Mouse (Mus musculus): Measurements from ENCODE around the gene Gorasp1. TPM values are rescaled to one million over a fixed set of nuclear protein-coding genes. Genes with fewer than 3 reads are reported as not detected.

Gene Gorasp1
- polyA plus RNA-seq, 1 experiment from 2014 or later: 20.9 TPM

GRCm38 (mm10) chr9:119932358-119932757 is 5.0 kb downstream of the Gorasp1 start:
- Histone ChIP-seq H3K9ac (replicated peaks; ENCODE audit: low read depth, low read length) (no peak overlapping the region), H3K27me3 (ENCODE audit: control insufficient read depth, insufficient read depth, low read length) (no peaks in the 10 kb centered on the region), H3K4me1 (ENCODE audit: control insufficient read depth, insufficient read depth, low read length) (peaks cover 5% of the 10 kb centered on the region), H3K36me3 (ENCODE audit: control insufficient read depth, insufficient read depth, low read length) (peaks cover 25% of the 10 kb centered on the region), H3K9me3 (ENCODE audit: control insufficient read depth, low read depth, low read length) (no peaks in the 10 kb centered on the region), H3K4me2 (replicated peaks; ENCODE audit: low read depth, low read length) (no peak overlapping the region), H3K4me3 (ENCODE audit: low read depth, low read length) (no peak overlapping the region), H3K27ac (ENCODE audit: low read length) (no peak overlapping the region)
- no peak for ATAC-seq (ENCODE audit: insufficient number of reproducible peaks, insufficient read depth, low FRiP score, low read depth)
- WGBS: 83% methylated on average over 12 of the region's 12 CpGs

- Histone ChIP-seq H3K4me2 (replicated peaks; ENCODE audit: low read depth, low read length) (no peak overlapping the region), H3K4me1 (ENCODE audit: control insufficient read depth, insufficient read depth, low read length) (0 out of 2 replicates have a peak, but pooled peaks cover 9% of the 10 kb centered on the region), H3K9me3 (ENCODE audit: control insufficient read depth, low read depth, low read length) (no peaks in the 10 kb centered on the region), H3K4me3 (ENCODE audit: low read depth, low read length) (no peak overlapping the region), H3K36me3 (ENCODE audit: control insufficient read depth, insufficient read depth, low read length) (peaks cover 69% of the 10 kb centered on the region), H3K9ac (replicated peaks; ENCODE audit: low read depth, low read length) (no peak overlapping the region), H3K27ac (ENCODE audit: low read length) (peak overlapping the region; percentile 71; the same call in 1 of the 2 replicates), H3K27me3 (ENCODE audit: control insufficient read depth, insufficient read depth, low read length) (no peaks in the 10 kb centered on the region)
- no peak for ATAC-seq (ENCODE audit: insufficient number of reproducible peaks, insufficient read depth, low FRiP score, low read depth)
- 61% methylated on average over 5 of the region's 5 CpGs for WGBS
Observed at GRCm38 (mm10) chr9:119926497-119926896, 10.9 kb downstream of the Gorasp1 start.

- Histone ChIP-seq H3K27ac (ENCODE audit: low read length) (peak overlapping the region; percentile 18; the same call in 1 of the 2 replicates), H3K4me3 (ENCODE audit: low read depth, low read length) (no peak overlapping the region), H3K36me3 (ENCODE audit: control insufficient read depth, insufficient read depth, low read length) (peaks cover 75% of the 10 kb centered on the region), H3K9me3 (ENCODE audit: control insufficient read depth, low read depth, low read length) (no peaks in the 10 kb centered on the region), H3K4me1 (ENCODE audit: control insufficient read depth, insufficient read depth, low read length) (0 out of 2 replicates have a peak, but pooled peaks cover 9% of the 10 kb centered on the region), H3K27me3 (ENCODE audit: control insufficient read depth, insufficient read depth, low read length) (no peaks in the 10 kb centered on the region), H3K9ac (replicated peaks; ENCODE audit: low read depth, low read length) (no peak overlapping the region), H3K4me2 (replicated peaks; ENCODE audit: low read depth, low read length) (no peak overlapping the region)
- ATAC-seq (ENCODE audit: insufficient number of reproducible peaks, insufficient read depth, low FRiP score, low read depth): no peak
- WGBS: 55% methylated on average over 8 of the region's 8 CpGs
Observed at GRCm38 (mm10) chr9:119925729-119926128, 11.6 kb downstream of the Gorasp1 start.

- no peak overlapping the region for H3K4me2 ChIP-seq (replicated peaks; ENCODE audit: low read depth, low read length)
- no peak overlapping the region for H3K4me3 ChIP-seq (ENCODE audit: low read depth, low read length)
- no peak for ATAC-seq (ENCODE audit: insufficient number of reproducible peaks, insufficient read depth, low FRiP score, low read depth)
- 84% methylated on average over 16 of the region's 16 CpGs for WGBS
- H3K9ac ChIP-seq (replicated peaks; ENCODE audit: low read depth, low read length): no peak overlapping the region
- no peaks in the 10 kb centered on the region for H3K27me3 ChIP-seq (ENCODE audit: control insufficient read depth, insufficient read depth, low read length)
- H3K27ac ChIP-seq (ENCODE audit: low read length): peak overlapping the region; percentile 18; the same call in 1 of the 2 replicates
- no peaks in the 10 kb centered on the region for H3K9me3 ChIP-seq (ENCODE audit: control insufficient read depth, low read depth, low read length)
- 0 out of 2 replicates have a peak, but pooled peaks cover 9% of the 10 kb centered on the region for H3K4me1 ChIP-seq (ENCODE audit: control insufficient read depth, insufficient read depth, low read length)
- peaks cover 78% of the 10 kb centered on the region for H3K36me3 ChIP-seq (ENCODE audit: control insufficient read depth, insufficient read depth, low read length)
Observed at GRCm38 (mm10) chr9:119925120-119925657, 12.2 kb downstream of the Gorasp1 start.

- 0 out of 2 replicates have a peak, but pooled peaks cover 9% of the 10 kb centered on the region for H3K4me1 ChIP-seq (ENCODE audit: control insufficient read depth, insufficient read depth, low read length)
- no peaks in the 10 kb centered on the region for H3K9me3 ChIP-seq (ENCODE audit: control insufficient read depth, low read depth, low read length)
- H3K36me3 ChIP-seq (ENCODE audit: control insufficient read depth, insufficient read depth, low read length): peaks cover 82% of the 10 kb centered on the region
- WGBS: 77% methylated on average over 4 of the region's 4 CpGs
- no peak overlapping the region for H3K4me2 ChIP-seq (replicated peaks; ENCODE audit: low read depth, low read length)
- H3K4me3 ChIP-seq (ENCODE audit: low read depth, low read length): no peak overlapping the region
- no peak for ATAC-seq (ENCODE audit: insufficient number of reproducible peaks, insufficient read depth, low FRiP score, low read depth)
- no peak overlapping the region for H3K27ac ChIP-seq (ENCODE audit: low read length)
- no peak overlapping the region for H3K9ac ChIP-seq (replicated peaks; ENCODE audit: low read depth, low read length)
- no peaks in the 10 kb centered on the region for H3K27me3 ChIP-seq (ENCODE audit: control insufficient read depth, insufficient read depth, low read length)
Observed at GRCm38 (mm10) chr9:119923462-119923861, 13.9 kb downstream of the Gorasp1 start.

GRCm38 (mm10) chr9:119919858-119920257 is 17.5 kb downstream of the Gorasp1 start:
- Histone ChIP-seq H3K27ac (ENCODE audit: low read length) (no peak overlapping the region), H3K36me3 (ENCODE audit: control insufficient read depth, insufficient read depth, low read length) (peaks cover 75% of the 10 kb centered on the region), H3K4me3 (ENCODE audit: low read depth, low read length) (no peak overlapping the region), H3K4me2 (replicated peaks; ENCODE audit: low read depth, low read length) (no peak overlapping the region), H3K4me1 (ENCODE audit: control insufficient read depth, insufficient read depth, low read length) (no peaks in the 10 kb centered on the region), H3K27me3 (ENCODE audit: control insufficient read depth, insufficient read depth, low read length) (no peaks in the 10 kb centered on the region), H3K9ac (replicated peaks; ENCODE audit: low read depth, low read length) (no peak overlapping the region), H3K9me3 (ENCODE audit: control insufficient read depth, low read depth, low read length) (no peaks in the 10 kb centered on the region)
- ATAC-seq (ENCODE audit: insufficient number of reproducible peaks, insufficient read depth, low FRiP score, low read depth): no peak
- WGBS: 71% methylated on average over 1 of the region's 1 CpGs

- peaks cover 76% of the 10 kb centered on the region for H3K36me3 ChIP-seq (ENCODE audit: control insufficient read depth, insufficient read depth, low read length)
Observed at GRCm38 (mm10) chr9:119913087-119913838, 24.1 kb downstream of the Gorasp1 start.

GRCm38 (mm10) chr9:119909931-119910330 is 27.4 kb downstream of the Gorasp1 start:
- no peaks in the 10 kb centered on the region for H3K9me3 ChIP-seq (ENCODE audit: control insufficient read depth, low read depth, low read length)
- no peak for ATAC-seq (ENCODE audit: insufficient number of reproducible peaks, insufficient read depth, low FRiP score, low read depth)
- H3K4me2 ChIP-seq (replicated peaks; ENCODE audit: low read depth, low read length): no peak overlapping the region

More at GRCm38 (mm10) chr9:119913087-119913838, 24.1 kb downstream of the Gorasp1 start:
- no peak overlapping the region for H3K27ac ChIP-seq (ENCODE audit: low read length)
- H3K9me3 ChIP-seq (ENCODE audit: control insufficient read depth, low read depth, low read length): no peaks in the 10 kb centered on the region
- H3K4me1 ChIP-seq (ENCODE audit: control insufficient read depth, insufficient read depth, low read length): no peaks in the 10 kb centered on the region
- H3K27me3 ChIP-seq (ENCODE audit: control insufficient read depth, insufficient read depth, low read length): no peaks in the 10 kb centered on the region
- no peak for ATAC-seq (ENCODE audit: insufficient number of reproducible peaks, insufficient read depth, low FRiP score, low read depth)
- WGBS: 75% methylated on average over 13 of the region's 13 CpGs
- no peak overlapping the region for H3K4me3 ChIP-seq (ENCODE audit: low read depth, low read length)
- no peak overlapping the region for H3K4me2 ChIP-seq (replicated peaks; ENCODE audit: low read depth, low read length)
- H3K9ac ChIP-seq (replicated peaks; ENCODE audit: low read depth, low read length): no peak overlapping the region

More at GRCm38 (mm10) chr9:119909931-119910330, 27.4 kb downstream of the Gorasp1 start:
- Histone ChIP-seq H3K4me3 (ENCODE audit: low read depth, low read length) (no peak overlapping the region), H3K9ac (replicated peaks; ENCODE audit: low read depth, low read length) (no peak overlapping the region), H3K27ac (ENCODE audit: low read length) (no peak overlapping the region), H3K36me3 (ENCODE audit: control insufficient read depth, insufficient read depth, low read length) (peaks cover 81% of the 10 kb centered on the region), H3K4me1 (ENCODE audit: control insufficient read depth, insufficient read depth, low read length) (no peaks in the 10 kb centered on the region), H3K27me3 (ENCODE audit: control insufficient read depth, insufficient read depth, low read length) (no peaks in the 10 kb centered on the region)
- WGBS: 87% methylated on average over 3 of the region's 3 CpGs
